Mouse (Mus musculus) testis, adult 2 months (tissue): ENCODE results near the gene Acyp1.

ENCODE experiments used
- CTCF ChIP-seq: fragments of 200-500 bp; IDR thresholded peaks from 2 replicates; pipeline ENCODE4 v1.5.1; 2012; ENCODE audit warnings: low read depth, mild to moderate bottlenecking, inconsistent platforms, low read length, moderate library complexity; ENCODE audit not compliant: control insufficient read depth, insufficient read depth, insufficient replicate concordance
- POLR2A ChIP-seq: fragments of 200-500 bp; IDR thresholded peaks from 2 replicates; pipeline ENCODE4 v1.6.1; 2012; ENCODE audit warnings: low read depth, mild to moderate bottlenecking, inconsistent platforms, low read length, moderate library complexity; ENCODE audit not compliant: control insufficient read depth

DNA sequence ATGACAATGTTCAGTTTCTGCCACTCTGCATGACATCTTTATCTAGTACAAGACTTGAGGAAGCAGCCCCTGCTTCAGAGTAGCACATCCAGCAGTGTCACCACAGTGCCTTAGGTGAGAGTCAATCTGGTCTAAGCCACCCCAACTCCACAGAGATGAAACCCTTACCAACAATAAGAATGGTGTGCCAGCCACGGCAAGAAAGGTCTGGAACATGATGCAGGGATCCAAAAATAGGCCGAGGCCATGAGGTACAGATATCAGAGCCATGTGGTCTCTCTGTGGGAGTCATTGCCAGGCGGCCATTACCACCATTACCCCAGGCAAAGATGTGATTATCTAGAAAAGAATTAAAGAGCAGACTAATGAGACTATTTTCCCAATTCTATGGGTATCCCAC, 20.4 kb upstream of the Acyp1 start:
- TF ChIP-seq CTCF (no peak), POLR2A (no peak)
